Mouse (Mus musculus) embryonic fibroblast, embryonic 13.5 days (primary cell): ENCODE measurements around the gene Hs6st2. TPM values are rescaled to one million over a fixed set of nuclear protein-coding genes. Genes with fewer than 3 reads are reported as not detected.

ENCODE experiments used
- H3K27ac ChIP-seq: 2 replicates; pipeline ENCODE4 v1.5.1; 2012; ENCODE audit warnings: low read length, control low read depth, inconsistent platforms; ENCODE audit not compliant: insufficient read depth
- H3K4me1 ChIP-seq: 2 replicates; pipeline ENCODE4 v1.6.1; 2011; ENCODE audit warnings: low read length; ENCODE audit not compliant: control insufficient read depth, insufficient read depth
- H3K4me3 ChIP-seq: 2 replicates; pipeline ENCODE4 v1.5.1; 2011; ENCODE audit warnings: mild to moderate bottlenecking, control low read depth, low read length; ENCODE audit not compliant: insufficient read depth
- CTCF ChIP-seq: IDR thresholded peaks from 2 replicates; pipeline ENCODE4 v1.5.1; 2011; ENCODE audit warnings: mild to moderate bottlenecking, control low read depth, low read length, moderate library complexity, borderline replicate concordance; ENCODE audit not compliant: insufficient read depth
- POLR2A ChIP-seq: IDR thresholded peaks from 2 replicates; pipeline ENCODE4 v1.6.1; 2011; ENCODE audit warnings: low read depth, mild to moderate bottlenecking, control low read depth, low read length, moderate library complexity
- polyA plus RNA-seq: library from polyadenylated mRNA; stranded (reverse); fragments of >200 nt; gene quantifications from 2 replicates; pipeline ENCODE4 v1.2.4, GENCODE M21; 2011; ENCODE audit warnings: low read depth; ENCODE audit not compliant: missing spikeins, insufficient read length

Hs6st2 gene
- polyA plus RNA-seq, 1 experiment = 86.7 TPM

GRCm38 (mm10) chrX:51505691-51506090 lies 176.0 kb downstream of the Hs6st2 start:
- H3K4me1 ChIP-seq = peaks cover 4% of the 10 kb centered on the region; the same call in 1 of the 2 replicates
- no peak overlapping the region for H3K4me3 ChIP-seq
- TF ChIP-seq POLR2A = no peak
- H3K27ac ChIP-seq = peak overlapping the region; percentile 52; the same call in 1 of the 2 replicates

DNA sequence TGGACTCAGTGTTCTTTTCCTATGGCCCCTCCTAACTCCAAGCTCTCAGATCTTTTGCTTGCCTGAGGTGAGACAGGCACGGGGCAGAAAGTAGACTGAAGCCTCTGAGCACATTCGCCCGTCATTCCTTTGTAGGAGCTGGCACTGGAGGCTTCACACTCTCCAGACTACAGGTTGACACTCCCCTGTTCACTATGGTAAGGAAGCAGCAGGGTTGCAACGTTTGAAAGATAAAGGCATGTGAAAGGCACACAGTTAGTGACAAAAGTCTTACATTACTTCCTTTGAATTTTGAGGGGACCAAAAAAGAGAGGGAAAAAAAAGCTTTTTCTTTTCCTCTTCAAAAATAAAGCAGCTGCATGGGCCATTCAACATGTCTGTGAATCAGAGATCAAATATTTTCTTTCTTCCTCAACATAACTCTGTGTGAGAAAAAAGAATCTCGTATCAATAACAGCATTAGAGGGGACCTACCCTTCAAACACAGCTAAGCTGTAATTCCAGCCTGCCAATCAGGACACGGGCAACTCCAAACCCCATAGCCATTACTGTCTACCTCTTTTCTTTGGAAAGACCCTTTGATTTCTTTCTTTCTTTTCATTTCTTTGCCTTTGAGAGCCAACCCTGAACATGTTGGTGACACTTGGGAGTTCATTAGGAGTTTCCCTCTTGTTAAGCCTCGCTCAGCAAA lies 177.7 kb downstream of the Hs6st2 start:
- no peak for TF ChIP-seq POLR2A
- no peak for TF ChIP-seq CTCF
- Histone ChIP-seq H3K4me3 (no peak overlapping the region), H3K27ac (no peak overlapping the region), H3K4me1 (no peaks in the 10 kb centered on the region)

DNA sequence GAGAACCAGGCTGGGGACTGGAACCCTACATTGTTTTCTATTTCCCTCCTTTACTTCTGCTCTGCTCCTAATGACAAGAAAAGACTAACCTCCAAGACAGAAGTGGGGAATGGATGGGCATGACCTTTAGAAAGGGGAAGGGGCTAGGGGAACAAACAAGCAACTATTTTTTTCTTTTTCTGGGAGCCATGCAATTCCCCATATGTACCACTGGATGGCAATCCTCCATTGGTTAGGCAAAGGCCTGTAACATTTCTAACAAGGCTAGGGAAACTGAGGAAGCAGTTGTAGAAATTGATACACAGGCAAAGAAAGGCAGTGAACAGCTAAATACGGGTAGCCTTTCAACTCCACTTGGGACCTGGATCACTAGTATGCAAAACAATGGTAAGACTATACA lies 183.8 kb downstream of the Hs6st2 start:
- H3K4me3 ChIP-seq = no peak overlapping the region
- TF ChIP-seq CTCF (no peak), POLR2A (no peak)
- no peak overlapping the region for H3K27ac ChIP-seq
- H3K4me1 ChIP-seq = no peaks in the 10 kb centered on the region

GRCm38 (mm10) chrX:51488374-51488773 lies 193.3 kb downstream of the Hs6st2 start:
- H3K4me3 ChIP-seq = no peak overlapping the region
- H3K27ac ChIP-seq = no peak overlapping the region
- TF ChIP-seq CTCF (no peak), POLR2A (no peak)
- H3K4me1 ChIP-seq = no peaks in the 10 kb centered on the region

DNA sequence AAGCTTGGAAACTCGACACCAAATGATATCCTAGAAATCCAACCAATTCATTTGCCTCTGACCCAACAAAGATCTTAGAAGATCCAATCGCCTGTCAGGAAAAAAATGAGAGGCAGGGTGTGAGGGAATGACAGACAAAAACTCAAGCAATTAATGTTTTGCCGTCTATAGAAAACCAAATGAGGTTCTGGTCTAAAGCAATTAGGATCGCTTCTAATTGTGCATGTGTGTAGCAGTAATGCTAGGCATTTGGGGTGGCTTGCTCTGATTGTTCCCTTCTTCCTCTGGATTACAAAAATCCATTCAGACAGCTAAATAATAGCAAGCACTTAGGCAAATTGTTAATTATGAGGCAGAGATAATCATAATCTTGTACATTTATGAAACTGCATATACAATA lies 212.2 kb downstream of the Hs6st2 start:
- H3K4me1 ChIP-seq = no peaks in the 10 kb centered on the region
- no peak overlapping the region for H3K27ac ChIP-seq
- TF ChIP-seq CTCF (no peak), POLR2A (no peak)
- H3K4me3 ChIP-seq = no peak overlapping the region

- TF ChIP-seq POLR2A (no peak), CTCF (no peak)
- Histone ChIP-seq H3K4me3 (no peak overlapping the region), H3K27ac (no peak overlapping the region), H3K4me1 (no peaks in the 10 kb centered on the region)
Measured at GRCm38 (mm10) chrX:51461413-51461812, 220.2 kb downstream of the Hs6st2 start.

DNA sequence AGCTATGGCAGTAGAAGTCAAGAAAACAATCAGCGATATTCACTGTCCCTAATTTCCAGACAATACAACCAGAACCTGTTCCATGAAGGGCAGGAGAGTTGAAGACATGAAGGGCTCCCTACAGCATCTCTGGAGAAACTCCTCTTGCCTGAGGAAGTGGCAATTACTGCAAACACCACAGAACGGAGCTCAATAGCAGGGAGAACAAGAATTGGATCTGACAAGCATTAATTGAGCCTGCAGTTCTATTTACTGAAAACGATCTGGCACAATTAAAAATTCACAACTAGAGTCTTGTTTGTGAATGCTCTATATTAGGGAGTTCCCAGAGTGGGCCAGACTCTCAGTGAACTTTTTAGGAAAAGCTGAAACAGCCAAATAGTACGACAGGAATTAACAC lies 238.3 kb downstream of the Hs6st2 start:
- no peak overlapping the region for H3K4me3 ChIP-seq
- TF ChIP-seq POLR2A (no peak), CTCF (no peak)
- H3K4me1 ChIP-seq = no peaks in the 10 kb centered on the region
- H3K27ac ChIP-seq = no peak overlapping the region

DNA sequence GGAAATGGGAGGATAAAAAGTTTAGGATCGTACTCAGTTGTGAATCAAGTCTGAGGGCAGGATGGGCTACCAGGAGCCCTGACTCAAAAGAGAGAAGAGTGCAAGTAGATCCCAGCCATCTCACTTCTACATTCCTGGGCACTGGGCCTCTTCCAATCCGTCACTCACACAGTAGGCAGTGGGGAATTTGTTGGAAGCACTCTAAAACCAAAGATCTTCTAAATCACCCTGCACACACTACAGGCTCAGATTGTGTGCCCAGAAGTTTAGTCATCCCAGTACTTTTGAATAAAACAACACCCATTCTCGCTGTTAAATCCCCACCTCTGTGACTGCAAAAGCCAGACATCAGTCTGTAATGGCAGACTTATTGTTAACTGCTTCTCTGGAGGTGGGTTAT lies 249.9 kb downstream of the Hs6st2 start:
- Histone ChIP-seq H3K4me3 (no peak overlapping the region), H3K4me1 (peaks cover 8% of the 10 kb centered on the region; the same call in 1 of the 2 replicates), H3K27ac (peak overlapping the region; percentile 99)
- TF ChIP-seq CTCF (no peak), POLR2A (no peak)

- H3K27ac ChIP-seq = no peak overlapping the region
- TF ChIP-seq POLR2A = no peak
- no peak for TF ChIP-seq CTCF
- H3K4me3 ChIP-seq = no peak overlapping the region
- H3K4me1 ChIP-seq = no peaks in the 10 kb centered on the region
Measured at GRCm38 (mm10) chrX:51425031-51425430, 256.6 kb downstream of the Hs6st2 start.

DNA sequence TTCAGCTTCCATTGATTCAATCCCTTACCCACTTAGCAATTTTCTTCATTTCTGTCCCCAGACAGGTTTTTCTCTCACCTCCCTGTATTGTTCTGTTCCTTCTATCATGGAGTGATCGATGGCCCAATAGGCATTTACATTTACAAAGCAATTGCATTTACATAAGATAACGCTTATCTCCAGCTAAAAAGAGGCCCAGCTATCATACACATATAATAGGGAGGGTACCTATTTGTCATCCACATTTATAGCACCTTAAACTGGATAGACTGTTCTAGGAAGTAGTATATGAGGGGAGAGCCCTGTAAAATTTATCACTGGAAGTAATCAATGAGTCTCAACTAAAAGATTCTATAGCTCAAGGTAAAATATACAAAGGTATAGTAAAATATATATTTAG lies 271.4 kb downstream of the Hs6st2 start:
- H3K4me1 ChIP-seq = peaks cover 2% of the 10 kb centered on the region
- H3K4me3 ChIP-seq = no peak overlapping the region
- peak overlapping the region; percentile 88 for H3K27ac ChIP-seq
- TF ChIP-seq CTCF = no peak
- no peak for TF ChIP-seq POLR2A
